Mouse (Mus musculus) embryonic facial prominence, embryonic 15.5 days (tissue): ENCODE data around the gene Scamp5. TPM values are rescaled to one million over a fixed set of nuclear protein-coding genes. Genes with fewer than 3 reads are reported as not detected.

Source experiments
- ATAC-seq: fragments of 200-750 bp; cut with Nextera tagmentation; 2 replicates; pipeline ENCODE4 v1.8.0; 2017; ENCODE audit warnings: low read depth, moderate TSS enrichment; ENCODE audit not compliant: insufficient number of reproducible peaks, low FRiP score, low TSS enrichment
- H3K27ac ChIP-seq: fragments of 300-500 bp; sonication (generic); replicated peaks from 2 replicates; pipeline ENCODE4 v1.5.1; 2015; ENCODE audit warnings: mild to moderate bottlenecking, inconsistent platforms
- H3K27me3 ChIP-seq: fragments of 300-500 bp; sonication (generic); 2 replicates; pipeline ENCODE4 v1.6.1; 2015; ENCODE audit warnings: inconsistent platforms
- H3K36me3 ChIP-seq: fragments of 300-500 bp; sonication (generic); 2 replicates; pipeline ENCODE4 v1.6.1; 2015; ENCODE audit warnings: mild to moderate bottlenecking, inconsistent platforms
- H3K4me1 ChIP-seq: fragments of 300-500 bp; sonication (generic); 2 replicates; pipeline ENCODE4 v1.6.1; 2015; ENCODE audit warnings: inconsistent platforms
- H3K4me2 ChIP-seq: fragments of 300-500 bp; sonication (generic); replicated peaks from 2 replicates; pipeline ENCODE4 v1.6.1; 2015; ENCODE audit warnings: mild to moderate bottlenecking, inconsistent platforms
- H3K4me3 ChIP-seq: fragments of 300-500 bp; sonication (generic); replicated peaks from 2 replicates; pipeline ENCODE4 v1.5.1; 2015; ENCODE audit warnings: mild to moderate bottlenecking, inconsistent platforms
- H3K9ac ChIP-seq: fragments of 300-500 bp; sonication (generic); 2 replicates; pipeline ENCODE4 v1.6.1; 2015; ENCODE audit warnings: inconsistent platforms
- H3K9me3 ChIP-seq: fragments of 300-500 bp; sonication (generic); replicated peaks from 2 replicates; pipeline ENCODE4 v1.6.1; 2016; ENCODE audit warnings: inconsistent platforms
- whole genome bisulfite sequencing: fragments of 180-500 bp; shearing (Covaris S2); methylation state at CpG from one replicate; pipeline ENCODE4 v1.1.7; 2015; 5-methylcytosine and 5-hydroxymethylcytosine counted together
- polyA plus RNA-seq: library from polyadenylated mRNA; unstranded; fragments of >200 nt; fragmentation: Nextera tagmentation; extraction: Ambion mirVana; gene quantifications from 2 replicates; pipeline ENCODE4 v1.2.1, GENCODE M21; 2015

Gene Scamp5
- 16.3 and 16.5 TPM in 2 replicates for polyA plus RNA-seq

GRCm38 (mm10) chr9:57467896-57468549, at the start of gene Scamp5:
Gene Scamp5, minus strand, starts transcription at chr9:57468060.
- Histone ChIP-seq H3K27me3 (no peaks in the 10 kb centered on the region), H3K36me3 (no peaks in the 10 kb centered on the region), H3K4me1 (peaks cover 15% of the 10 kb centered on the region), H3K27ac (no peak within 1 kb of the TSS), H3K4me3 (peak within 1 kb of the TSS; percentile 73), H3K4me2 (peak within 1 kb of the TSS; percentile 88), H3K9me3 (no peaks in the 10 kb centered on the region), H3K9ac (peak within 1 kb of the TSS; percentile 66)
- WGBS = 2% methylated on average over 48 of the region's 48 CpGs
- peak; percentile 92 for ATAC-seq

DNA sequence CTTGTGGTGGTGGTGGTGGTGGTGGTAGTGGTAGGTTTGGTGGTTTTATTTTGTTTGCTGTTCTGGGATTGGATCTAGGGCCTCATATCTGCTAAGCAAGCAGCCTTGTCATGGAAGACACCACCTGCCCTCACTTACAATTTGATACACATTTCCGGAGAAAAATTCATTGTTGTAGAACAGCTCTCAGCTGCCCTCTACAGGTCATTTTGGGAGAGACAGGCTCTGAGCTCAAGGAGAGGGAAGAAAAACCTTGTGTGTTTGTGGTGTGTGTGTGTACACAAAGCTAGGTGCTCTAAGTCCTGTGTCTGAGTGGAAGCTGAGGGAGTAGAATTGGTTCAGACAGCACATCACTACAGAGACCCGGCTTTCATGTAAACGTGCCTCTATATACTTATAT, 49.3 kb upstream of the Scamp5 start:
- H3K4me2 ChIP-seq = no peak overlapping the region
- ATAC-seq = no peak
- no peak overlapping the region for H3K9ac ChIP-seq
- no peaks in the 10 kb centered on the region for H3K27me3 ChIP-seq
- H3K9me3 ChIP-seq = no peaks in the 10 kb centered on the region
- no peak overlapping the region for H3K4me3 ChIP-seq
- no peak overlapping the region for H3K27ac ChIP-seq
- 6% methylated on average over 3 of the region's 3 CpGs for WGBS
- H3K4me1 ChIP-seq = peaks cover 3% of the 10 kb centered on the region
- no peaks in the 10 kb centered on the region for H3K36me3 ChIP-seq

- Histone ChIP-seq H3K9me3 (no peaks in the 10 kb centered on the region), H3K4me3 (no peak overlapping the region), H3K4me1 (0 out of 2 replicates have a peak, but pooled peaks cover 4% of the 10 kb centered on the region), H3K36me3 (no peaks in the 10 kb centered on the region), H3K9ac (no peak overlapping the region), H3K4me2 (no peak overlapping the region), H3K27me3 (peaks cover 10% of the 10 kb centered on the region), H3K27ac (no peak overlapping the region)
- WGBS = 61% methylated on average over 2 of the region's 2 CpGs
- ATAC-seq = no peak
These were observed 42.7 kb upstream of the Scamp5 start for GRCm38 (mm10) chr9:57510577-57510976.

DNA sequence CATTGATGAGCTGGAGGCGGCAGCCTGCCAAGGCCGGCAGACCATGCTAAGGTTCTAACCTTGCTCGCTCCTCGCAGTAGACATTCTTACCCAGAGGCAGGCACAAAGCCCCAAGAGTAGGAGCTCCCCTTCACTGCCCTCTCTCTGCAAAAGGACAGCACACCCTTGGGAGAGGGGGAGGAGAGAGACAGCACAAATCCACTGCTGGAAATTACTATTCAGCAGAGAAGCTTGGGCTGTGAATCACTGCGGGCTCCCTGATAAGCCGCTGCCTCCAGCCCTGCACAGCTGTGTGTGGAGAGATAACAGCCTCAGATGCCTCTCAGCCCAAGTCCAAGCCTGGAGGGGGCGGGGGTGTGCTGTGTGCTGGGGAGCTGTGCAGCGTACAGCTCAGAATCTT, 37.8 kb upstream of the Scamp5 start:
- peaks cover 59% of the 10 kb centered on the region for H3K27me3 ChIP-seq
- H3K4me3 ChIP-seq = no peak overlapping the region
- 9% methylated on average over 8 of the region's 8 CpGs for WGBS
- no peaks in the 10 kb centered on the region for H3K36me3 ChIP-seq
- H3K9me3 ChIP-seq = no peaks in the 10 kb centered on the region
- no peak overlapping the region for H3K9ac ChIP-seq
- H3K4me2 ChIP-seq = no peak overlapping the region
- ATAC-seq = no peak
- H3K4me1 ChIP-seq = peaks cover 35% of the 10 kb centered on the region
- no peak overlapping the region for H3K27ac ChIP-seq

GRCm38 (mm10) chr9:57504891-57505290, 37.0 kb upstream of the Scamp5 start:
- no peak for ATAC-seq
- H3K4me3 ChIP-seq = peak overlapping the region; percentile 45
- no peak overlapping the region for H3K9ac ChIP-seq
- H3K9me3 ChIP-seq = no peaks in the 10 kb centered on the region
- H3K27ac ChIP-seq = no peak overlapping the region
- H3K27me3 ChIP-seq = peaks cover 67% of the 10 kb centered on the region
- H3K4me2 ChIP-seq = no peak overlapping the region
- 46% methylated on average over 10 of the region's 10 CpGs for WGBS
- H3K4me1 ChIP-seq = peaks cover 35% of the 10 kb centered on the region
- no peaks in the 10 kb centered on the region for H3K36me3 ChIP-seq

DNA sequence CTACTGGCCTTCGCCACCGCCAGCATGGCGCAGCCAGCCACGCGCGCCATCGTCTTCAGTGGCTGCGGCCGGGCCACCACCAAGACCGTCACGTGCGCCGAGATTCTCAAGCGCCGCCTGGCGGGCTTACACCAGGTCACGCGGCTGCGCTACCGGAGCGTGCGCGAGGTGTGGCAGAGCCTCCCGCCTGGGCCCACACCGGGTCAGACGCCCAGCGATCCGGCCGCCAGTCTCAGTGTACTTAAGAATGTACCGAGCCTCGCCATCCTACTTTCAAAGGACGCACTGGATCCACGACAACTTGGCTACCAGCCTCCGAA, 36.5 kb upstream of the Scamp5 start:
- Histone ChIP-seq H3K9me3 (no peaks in the 10 kb centered on the region), H3K9ac (peak overlapping the region; percentile 23; the same call in 1 of the 2 replicates), H3K4me3 (peak overlapping the region; percentile 45), H3K36me3 (no peaks in the 10 kb centered on the region), H3K27me3 (peaks cover 73% of the 10 kb centered on the region), H3K4me1 (peaks cover 35% of the 10 kb centered on the region), H3K27ac (no peak overlapping the region), H3K4me2 (peak overlapping the region; percentile 97)
- peak; percentile 75 for ATAC-seq
- under 1% methylated on average over 34 of the region's 34 CpGs for WGBS

GRCm38 (mm10) chr9:57503622-57504380, 35.9 kb upstream of the Scamp5 start, which contains the start of gene Rpp25:
Gene Rpp25, plus strand, starts transcription at chr9:57504026.
- H3K9ac ChIP-seq = peak within 1 kb of the TSS; percentile 23; the same call in 1 of the 2 replicates
- H3K9me3 ChIP-seq = no peaks in the 10 kb centered on the region
- WGBS = under 1% methylated on average over 46 of the region's 46 CpGs
- peaks cover 35% of the 10 kb centered on the region for H3K4me1 ChIP-seq
- H3K27me3 ChIP-seq = peaks cover 78% of the 10 kb centered on the region
- peak within 1 kb of the TSS; percentile 45 for H3K4me3 ChIP-seq
- ATAC-seq = peak; percentile 47
- H3K4me2 ChIP-seq = peak within 1 kb of the TSS; percentile 97
- no peak within 1 kb of the TSS for H3K27ac ChIP-seq
- no peaks in the 10 kb centered on the region for H3K36me3 ChIP-seq

GRCm38 (mm10) chr9:57502911-57503621, 35.2 kb upstream of the Scamp5 start:
- H3K4me3 ChIP-seq = peak overlapping the region; percentile 45
- H3K4me2 ChIP-seq = peak overlapping the region; percentile 97
- peaks cover 35% of the 10 kb centered on the region for H3K4me1 ChIP-seq
- H3K27me3 ChIP-seq = peaks cover 83% of the 10 kb centered on the region
- no peak overlapping the region for H3K27ac ChIP-seq
- H3K36me3 ChIP-seq = no peaks in the 10 kb centered on the region
- ATAC-seq = no peak
- WGBS = 3% methylated on average over 23 of the region's 23 CpGs
- no peaks in the 10 kb centered on the region for H3K9me3 ChIP-seq
- H3K9ac ChIP-seq = no peak overlapping the region

- H3K4me1 ChIP-seq = peaks cover 35% of the 10 kb centered on the region
- no peak overlapping the region for H3K4me3 ChIP-seq
- H3K36me3 ChIP-seq = no peaks in the 10 kb centered on the region
- 3% methylated on average over 20 of the region's 20 CpGs for WGBS
- H3K27ac ChIP-seq = no peak overlapping the region
- H3K4me2 ChIP-seq = peak overlapping the region; percentile 13; the same call in 1 of the 2 replicates
- H3K27me3 ChIP-seq = peaks cover 83% of the 10 kb centered on the region
- H3K9ac ChIP-seq = no peak overlapping the region
- H3K9me3 ChIP-seq = no peaks in the 10 kb centered on the region
- ATAC-seq = no peak
These were observed 34.0 kb upstream of the Scamp5 start for GRCm38 (mm10) chr9:57501861-57502260.

DNA sequence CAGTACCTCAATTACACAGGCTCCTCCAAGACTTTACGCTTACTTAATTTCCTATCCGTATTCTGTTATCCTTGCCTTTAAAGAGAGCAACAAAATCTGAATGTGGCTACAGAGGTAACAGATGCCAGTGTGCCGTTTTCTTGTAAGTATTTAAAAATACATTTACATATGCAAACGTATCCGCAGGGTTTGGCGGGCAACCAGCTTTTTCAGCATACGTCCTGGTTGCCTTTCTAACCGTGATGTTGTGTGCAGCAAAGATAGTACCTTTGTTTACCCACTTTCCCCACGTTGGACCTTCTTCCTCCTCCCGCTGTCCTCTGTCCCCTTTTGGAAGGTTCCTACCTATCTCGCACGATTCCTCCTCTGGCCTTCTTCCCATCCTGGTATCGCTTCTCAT, 33.6 kb upstream of the Scamp5 start:
- Histone ChIP-seq H3K4me3 (no peak overlapping the region), H3K9ac (no peak overlapping the region), H3K4me2 (peak overlapping the region; percentile 13; the same call in 1 of the 2 replicates), H3K9me3 (no peaks in the 10 kb centered on the region), H3K4me1 (peaks cover 35% of the 10 kb centered on the region), H3K27me3 (peaks cover 81% of the 10 kb centered on the region), H3K36me3 (no peaks in the 10 kb centered on the region), H3K27ac (no peak overlapping the region)
- ATAC-seq = no peak
- WGBS = 8% methylated on average over 13 of the region's 13 CpGs

DNA sequence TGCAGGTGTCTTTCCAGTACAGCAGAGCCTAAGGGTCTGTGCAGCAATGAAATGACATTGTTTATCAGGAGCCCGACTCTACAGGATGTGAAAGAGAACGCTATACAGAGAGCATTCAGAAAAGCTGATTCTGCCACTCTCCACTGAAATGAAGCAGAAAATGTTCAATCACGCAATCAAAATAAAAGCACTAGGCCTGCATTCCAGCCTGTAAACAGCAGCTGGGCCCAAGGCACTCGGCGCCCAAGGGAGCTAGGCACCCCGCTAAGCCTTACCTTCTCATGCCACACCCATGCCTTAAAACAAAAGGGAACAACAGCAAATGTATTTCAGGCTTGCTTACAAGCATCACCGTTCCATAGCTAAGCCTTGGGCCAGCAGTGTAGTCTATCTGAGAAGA, 30.7 kb upstream of the Scamp5 start:
- peaks cover 52% of the 10 kb centered on the region for H3K27me3 ChIP-seq
- no peaks in the 10 kb centered on the region for H3K36me3 ChIP-seq
- H3K4me2 ChIP-seq = no peak overlapping the region
- ATAC-seq = no peak
- H3K9ac ChIP-seq = no peak overlapping the region
- WGBS = 47% methylated on average over 7 of the region's 7 CpGs
- no peaks in the 10 kb centered on the region for H3K9me3 ChIP-seq
- H3K4me3 ChIP-seq = no peak overlapping the region
- H3K4me1 ChIP-seq = peaks cover 17% of the 10 kb centered on the region
- no peak overlapping the region for H3K27ac ChIP-seq
